Mouse (Mus musculus): ENCODE data around the gene Mif.

- TF ChIP-seq POLR2A (IDR thresholded peaks at IDR 0.05; ENCODE audit: low read depth, low read length): no peak
- TF ChIP-seq CTCF (IDR thresholded peaks at IDR 0.05; ENCODE audit: borderline replicate concordance, insufficient read depth, low read length): no peak
Measured at GRCm38 (mm10) chr10:75854096-75854495, 5.9 kb downstream of the Mif start.

Data from embryonic fibroblast, embryonic 13.5 days (primary cell).